Mouse (Mus musculus) heart, adult 2 months (tissue): Measurements from ENCODE around the gene Dab1.

Source experiments
- CTCF ChIP-seq: fragments of 200-600 bp; IDR thresholded peaks from 2 replicates; pipeline ENCODE4 v1.8.1; 2022; ENCODE audit warnings: antibody characterized with exemption, mild to moderate bottlenecking, moderate library complexity
- EP300 ChIP-seq: fragments of 200-500 bp; IDR thresholded peaks from 2 replicates; pipeline ENCODE4 v1.6.1; 2011; ENCODE audit warnings: low read depth, low read length, control low read depth; ENCODE audit not compliant: insufficient read depth
- POLR2A ChIP-seq: fragments of 200-500 bp; IDR thresholded peaks from 2 replicates; pipeline ENCODE4 v1.6.1; 2011; ENCODE audit warnings: mild to moderate bottlenecking, low read depth, low read length, control low read depth; ENCODE audit not compliant: insufficient read depth

DNA sequence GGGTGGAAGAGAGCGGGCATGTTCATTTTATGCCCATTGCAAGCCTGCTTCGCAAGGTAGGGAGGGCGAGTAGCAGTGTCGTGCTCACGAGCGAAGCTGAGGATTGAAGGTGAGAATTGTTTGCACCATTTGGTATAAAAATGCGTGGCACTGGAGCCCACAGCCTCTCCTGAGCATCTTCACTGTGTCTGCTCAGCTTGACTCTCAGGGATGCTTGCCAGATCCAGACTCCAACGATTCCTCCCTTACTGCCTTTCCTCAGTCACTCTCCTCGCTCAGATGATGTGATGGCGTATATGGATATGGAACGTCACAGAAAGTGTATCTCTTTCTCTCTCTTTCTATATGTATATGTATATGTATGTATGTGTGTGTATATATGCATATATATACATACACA is 813.0 kb downstream of the Dab1 start:
- TF ChIP-seq CTCF = no peak
- TF ChIP-seq EP300 = no peak
- TF ChIP-seq POLR2A = no peak
